Mouse (Mus musculus) WW6 (cell line): ENCODE results near the gene S100a5.

Experiments
- DNase-seq: peaks from one replicate; pipeline ENCODE4 v3.0.0-alpha.2; 2013; ENCODE audit warnings: low read depth, low spot score

The S100a5 gene

GRCm38 (mm10) chr3:90608223-90608622 is at the start of gene S100a5:
Gene S100a5 (plus strand): TSS chr3:90608523.
- no peak for DNase-seq

DNA sequence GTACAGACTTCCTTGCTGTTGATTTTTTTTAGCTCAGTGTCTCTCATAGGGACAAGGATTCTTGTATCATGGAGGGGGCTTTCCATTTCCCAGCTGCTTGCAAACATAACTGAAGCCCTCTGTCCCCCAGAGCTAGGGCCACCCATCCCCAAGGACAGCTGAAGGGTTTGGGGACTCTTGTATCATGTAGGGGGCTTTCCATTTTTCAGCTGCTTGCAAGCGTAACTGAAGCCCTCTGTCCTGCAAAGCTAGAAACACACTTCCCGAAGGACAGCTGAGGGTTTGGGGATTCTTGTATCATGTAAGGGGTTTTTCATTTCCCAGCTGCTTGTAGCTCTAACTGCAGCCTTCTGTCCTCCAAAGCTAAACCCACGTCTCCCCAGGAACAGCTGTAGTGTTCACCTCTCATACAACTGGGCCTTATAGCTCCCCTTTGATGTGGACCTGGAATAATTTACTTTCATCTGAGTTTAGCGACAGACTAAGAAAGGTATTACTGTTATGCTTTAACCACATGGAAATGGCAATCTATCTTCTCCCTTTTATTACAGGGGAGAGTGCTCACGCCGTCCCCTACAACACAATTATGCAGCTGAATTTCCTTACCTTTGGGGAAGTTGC is 48.2 kb upstream of the S100a5 start, which contains the start of gene S100a3:
Gene S100a3, plus strand, starts transcription at position 571 of the 621 bp plus-strand sequence.
- DNase-seq: no peak

DNA sequence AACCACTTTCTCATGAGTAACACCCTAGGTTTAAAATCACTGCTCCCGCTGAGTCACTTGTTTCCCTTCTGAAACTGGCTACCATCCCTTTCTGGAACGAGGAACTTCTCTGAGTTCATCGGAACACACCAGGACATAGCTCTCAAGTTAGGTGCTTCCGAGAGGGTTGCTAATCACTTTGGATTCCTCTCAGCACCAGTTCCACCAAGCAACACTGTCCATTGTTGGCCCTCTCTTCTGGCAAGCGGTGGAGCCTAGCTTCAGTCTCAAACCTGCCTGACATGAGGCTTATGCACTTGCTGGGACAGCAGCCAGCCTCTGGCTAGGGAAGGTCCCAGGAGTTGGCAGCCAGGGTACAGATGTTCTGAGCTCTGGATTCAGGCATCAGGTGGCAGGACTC is 33.6 kb upstream of the S100a5 start:
- no peak for DNase-seq

DNA sequence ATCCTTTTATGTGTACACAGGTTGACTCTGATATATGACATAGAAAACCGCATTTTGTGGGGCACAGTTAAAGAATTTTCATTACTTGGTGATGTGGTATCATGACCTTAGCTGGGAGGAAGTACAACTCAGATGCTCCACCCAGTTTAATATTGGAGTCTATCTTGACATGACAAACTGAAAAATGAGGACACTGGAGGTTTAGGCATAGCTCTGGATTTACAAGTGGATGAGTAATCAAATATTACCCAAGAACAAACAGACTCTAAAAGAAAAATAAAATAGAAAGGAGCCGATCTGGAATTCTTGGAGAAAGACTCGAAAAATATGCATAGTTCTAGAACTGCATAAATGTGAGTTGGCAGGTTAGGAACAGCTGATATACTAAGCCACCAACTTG is 33.0 kb upstream of the S100a5 start:
- no peak for DNase-seq

DNA sequence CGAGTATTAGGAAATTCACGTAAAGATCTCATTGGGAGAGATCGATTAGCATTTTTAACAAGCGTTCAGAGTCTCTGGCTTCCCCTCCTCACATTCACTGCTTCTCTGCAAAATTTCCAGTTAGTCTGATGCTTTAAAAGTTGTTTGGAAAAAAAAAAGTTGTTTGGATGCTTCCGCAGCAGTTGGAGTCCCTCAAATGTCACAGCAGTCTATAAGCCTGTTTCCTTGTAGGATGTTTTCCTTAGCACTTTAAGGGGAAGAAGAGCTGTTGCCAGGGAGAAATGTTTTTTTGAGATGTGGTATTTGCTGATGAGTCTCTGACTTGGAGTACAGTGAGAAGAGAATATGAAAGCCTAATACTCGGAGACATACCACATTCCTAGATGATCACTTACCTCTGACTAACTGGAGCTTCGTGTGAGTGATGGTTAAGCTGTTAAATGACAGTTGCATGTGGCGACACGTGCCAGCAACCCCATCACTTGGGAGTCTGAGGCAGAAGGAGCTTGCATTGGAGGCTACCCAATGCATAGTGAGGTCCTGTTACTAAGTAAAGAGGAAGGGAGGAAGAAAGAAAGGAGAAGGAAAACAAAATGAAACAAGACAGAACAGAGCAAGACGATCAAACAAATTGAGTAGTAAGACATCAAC is 31.8 kb upstream of the S100a5 start:
- no peak for DNase-seq

GRCm38 (mm10) chr3:90579433-90579832 is 28.9 kb upstream of the S100a5 start:
- DNase-seq: no peak

GRCm38 (mm10) chr3:90581141-90581540 is 27.2 kb upstream of the S100a5 start:
- no peak for DNase-seq

DNA sequence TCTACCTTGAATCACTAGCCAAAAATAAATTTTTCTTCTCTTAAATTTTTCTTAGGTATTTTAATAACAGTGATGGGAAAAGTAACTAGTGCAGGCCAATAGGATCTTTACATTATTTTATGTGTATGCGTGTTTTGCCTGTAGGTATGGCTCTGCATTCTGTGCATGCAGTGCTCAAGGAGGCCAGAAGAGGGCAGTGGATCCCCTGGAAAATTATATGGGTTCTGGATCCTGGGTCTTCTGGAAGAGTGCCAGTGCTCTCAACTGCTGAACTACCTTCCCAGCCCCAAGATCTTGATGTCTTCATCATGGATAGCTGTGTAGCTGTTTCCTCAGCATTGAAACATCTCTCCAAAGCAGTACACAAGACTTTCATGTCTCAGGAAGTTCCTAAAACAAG is 26.2 kb upstream of the S100a5 start:
- no peak for DNase-seq

DNA sequence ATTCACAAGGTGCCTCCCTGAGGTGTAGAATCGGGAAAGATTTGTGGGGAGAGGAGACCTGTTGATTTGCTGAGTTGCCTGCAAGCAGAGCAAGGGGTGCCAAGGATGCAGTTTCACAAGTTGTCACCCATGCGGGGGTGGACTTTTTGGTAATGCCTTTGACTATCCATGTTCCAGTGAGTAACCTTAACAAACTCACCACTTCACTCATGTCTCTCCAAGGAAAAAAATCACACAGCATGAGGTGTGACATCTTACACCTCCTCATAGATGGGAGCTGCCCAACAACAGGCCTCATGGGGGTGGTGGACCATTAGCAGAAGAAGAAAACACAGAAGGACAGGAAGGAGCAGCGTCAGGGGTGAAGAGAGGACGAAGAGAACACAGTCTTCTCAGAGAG is 25.8 kb upstream of the S100a5 start:
- no peak for DNase-seq

DNA sequence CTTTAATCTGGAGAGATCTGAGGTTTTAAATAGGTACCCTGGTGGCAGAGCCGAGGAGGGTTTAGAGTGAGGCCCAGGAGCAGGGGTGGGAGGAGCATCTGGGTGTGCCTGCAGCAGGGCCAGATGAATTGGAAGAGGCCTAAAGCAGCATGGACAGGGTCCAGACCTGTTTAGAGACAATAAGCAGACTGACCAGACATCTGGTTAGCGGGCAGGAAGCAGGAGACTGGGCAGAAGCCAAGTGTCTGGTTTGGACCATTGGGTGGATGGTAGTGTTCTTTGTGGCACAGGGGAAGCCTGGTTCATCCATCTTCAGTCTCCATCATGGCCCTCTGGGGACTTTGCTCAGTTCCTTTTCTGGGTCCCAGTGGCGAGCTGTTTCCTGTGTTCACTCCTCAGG is 24.4 kb upstream of the S100a5 start:
- no peak for DNase-seq

DNA sequence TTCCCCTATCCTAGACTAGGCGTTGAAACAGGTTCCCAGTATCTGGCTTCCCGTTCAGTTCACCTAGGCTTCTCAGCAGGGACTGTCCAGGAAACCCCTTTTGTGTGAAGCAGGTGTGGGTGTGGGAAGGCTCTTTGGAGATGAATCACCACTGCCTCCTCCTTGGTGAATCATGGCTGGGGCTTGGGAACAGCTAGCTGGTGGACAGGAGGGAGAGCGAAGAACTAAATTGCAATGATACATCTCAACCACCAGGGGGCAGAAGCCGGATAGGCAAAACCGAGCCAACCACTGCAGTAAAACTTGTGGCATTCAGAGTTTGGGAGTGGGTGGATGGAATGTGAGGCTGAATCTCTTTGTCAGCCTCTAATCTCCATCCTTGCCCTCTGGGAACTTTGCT is 22.7 kb upstream of the S100a5 start:
- peak; percentile 60 for DNase-seq

GRCm38 (mm10) chr3:90586016-90586643 is 22.2 kb upstream of the S100a5 start:
- no peak for DNase-seq

DNA sequence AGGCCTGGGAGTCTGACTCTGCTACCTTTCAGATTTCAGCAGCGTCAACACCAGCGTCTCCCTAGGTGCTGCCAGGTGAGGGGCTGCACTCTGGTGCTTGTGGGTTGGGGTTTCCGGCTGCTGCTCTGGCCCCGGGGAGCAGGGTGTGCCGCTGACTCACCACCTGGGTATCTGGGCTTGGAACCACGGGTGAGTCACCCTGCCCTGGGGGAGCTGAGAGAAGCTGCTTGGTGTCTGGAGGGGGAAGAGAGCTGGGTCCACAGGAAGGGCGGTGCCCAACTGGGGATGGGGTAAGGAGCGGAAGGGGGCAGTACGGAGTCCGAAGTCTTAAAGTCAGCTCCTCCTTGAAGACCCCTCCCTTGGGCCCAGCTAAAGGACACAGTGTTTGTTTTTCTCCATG is 21.4 kb upstream of the S100a5 start:
- no peak for DNase-seq

- DNase-seq: no peak
Observed at GRCm38 (mm10) chr3:90587361-90588101, 20.8 kb upstream of the S100a5 start.

GRCm38 (mm10) chr3:90589390-90589789 is 18.9 kb upstream of the S100a5 start:
- no peak for DNase-seq

- DNase-seq: no peak
Observed at GRCm38 (mm10) chr3:90589947-90590346, 18.4 kb upstream of the S100a5 start, which contains the start of gene S100a2. Gene S100a2 (plus strand): TSS chr3:90590247.

- no peak for DNase-seq
Observed at GRCm38 (mm10) chr3:90594466-90594865, 13.9 kb upstream of the S100a5 start.

- DNase-seq: no peak
Observed at GRCm38 (mm10) chr3:90595556-90595955, 12.8 kb upstream of the S100a5 start.

GRCm38 (mm10) chr3:90596810-90597209 is 11.5 kb upstream of the S100a5 start:
- DNase-seq: no peak

GRCm38 (mm10) chr3:90597736-90598135 is 10.6 kb upstream of the S100a5 start:
- DNase-seq: no peak

DNA sequence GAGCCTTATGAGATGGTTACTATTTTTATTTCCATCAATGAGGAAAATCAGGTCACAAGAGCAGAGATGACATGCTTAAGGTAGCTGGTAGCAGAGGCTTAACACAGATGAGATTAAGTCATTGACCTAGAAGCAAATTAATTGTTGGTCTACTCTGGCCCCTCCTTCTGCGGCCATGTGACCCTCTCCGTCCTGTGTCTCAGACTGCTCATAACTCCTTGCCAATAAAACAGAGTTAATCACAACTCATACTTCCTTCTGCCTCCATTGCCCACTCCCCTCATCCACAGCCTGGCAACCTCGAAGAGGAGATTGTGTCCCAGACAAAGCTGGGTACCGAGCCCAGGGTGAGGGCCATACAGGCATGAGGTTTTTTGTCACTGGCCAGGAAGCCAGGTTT is 10.1 kb upstream of the S100a5 start:
- DNase-seq: no peak

DNA sequence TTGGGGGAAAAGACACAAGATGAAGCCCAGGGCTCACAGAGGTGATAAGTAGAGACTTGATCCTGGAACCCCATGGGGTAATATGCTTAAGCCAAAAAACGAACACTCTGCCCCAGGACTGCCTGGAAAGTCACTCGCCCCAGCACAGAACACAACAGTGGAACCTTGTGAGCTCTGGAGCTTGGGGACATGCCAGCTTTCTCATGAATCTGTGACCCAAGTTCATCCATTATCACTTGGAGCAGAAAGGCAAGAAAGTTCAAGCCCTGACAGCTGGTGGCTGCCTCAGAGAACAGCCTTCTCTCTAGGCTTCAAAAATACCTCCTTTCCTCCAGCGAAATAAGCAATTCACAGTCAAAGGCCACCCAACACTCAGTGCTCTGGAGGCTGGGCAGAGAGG is 8.9 kb upstream of the S100a5 start:
- DNase-seq: no peak
